Mouse (Mus musculus): ENCODE results near the gene Trpv2. TPM values are rescaled to one million over a fixed set of nuclear protein-coding genes. Genes with fewer than 3 reads are reported as not detected.
A peak's percentile ranks its signal among the peaks of the same experiment; 100 is the strongest.

The Trpv2 gene
- polyA plus RNA-seq, 1 experiment from 2014 or later, result 32.9 TPM

DNA sequence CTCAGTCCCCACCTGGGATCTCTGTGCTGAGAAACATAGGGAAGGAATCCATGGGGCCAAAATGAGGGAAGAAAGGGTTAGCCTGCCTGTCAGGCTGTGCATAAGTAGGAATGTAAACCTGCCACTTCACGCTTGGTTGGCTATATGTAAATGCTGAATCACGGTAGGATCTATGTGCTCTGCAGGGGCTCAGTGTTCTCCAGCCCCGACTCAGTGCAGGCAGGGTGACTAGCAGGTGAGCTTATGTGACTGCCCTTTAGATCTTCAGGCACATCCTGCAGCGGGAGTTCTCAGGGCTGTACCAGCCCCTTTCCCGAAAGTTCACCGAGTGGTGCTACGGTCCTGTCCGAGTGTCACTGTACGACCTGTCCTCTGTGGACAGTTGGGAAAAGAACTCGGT is 15.1 kb downstream of the Trpv2 start:
- Histone ChIP-seq H3K27ac (replicated peaks) (no peak overlapping the region), H3K4me3 (replicated peaks) (no peak overlapping the region), H3K4me2 (no peak overlapping the region), H3K9ac (replicated peaks) (no peak overlapping the region), H3K36me3 (peaks cover 24% of the 10 kb centered on the region), H3K27me3 (replicated peaks) (no peaks in the 10 kb centered on the region), H3K9me3 (replicated peaks) (no peaks in the 10 kb centered on the region), H3K4me1 (no peaks in the 10 kb centered on the region)
- no peak for ATAC-seq (ENCODE audit: low FRiP score)
- 85% methylated on average over 10 of the region's 10 CpGs for WGBS

DNA sequence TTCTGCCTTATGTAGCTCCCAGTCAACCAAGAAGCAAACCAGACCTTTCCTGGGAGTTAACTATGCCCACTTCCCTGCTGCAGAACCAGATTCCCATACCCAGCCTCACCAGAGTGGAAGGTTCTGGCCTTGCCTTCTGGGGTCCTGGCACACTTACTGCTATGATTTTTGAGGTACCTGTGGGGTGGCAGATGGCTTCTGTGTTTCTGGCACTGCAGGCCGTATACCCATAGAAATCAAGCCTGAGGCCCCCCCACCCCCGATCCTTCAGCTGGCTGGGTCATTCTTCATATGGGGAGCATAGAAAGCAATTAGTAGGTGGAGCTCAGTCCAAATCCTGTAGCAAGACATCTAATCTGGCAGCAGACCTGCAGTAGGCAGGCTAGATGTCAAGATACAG is 16.7 kb downstream of the Trpv2 start:
- no peaks in the 10 kb centered on the region for H3K27me3 ChIP-seq (replicated peaks)
- H3K27ac ChIP-seq (replicated peaks), result no peak overlapping the region
- H3K4me1 ChIP-seq, result no peaks in the 10 kb centered on the region
- no peak overlapping the region for H3K4me2 ChIP-seq
- H3K4me3 ChIP-seq (replicated peaks), result no peak overlapping the region
- H3K9ac ChIP-seq (replicated peaks), result no peak overlapping the region
- H3K9me3 ChIP-seq (replicated peaks), result no peaks in the 10 kb centered on the region
- ATAC-seq (ENCODE audit: low FRiP score), result no peak
- 88% methylated on average over 2 of the region's 2 CpGs for WGBS
- H3K36me3 ChIP-seq, result peaks cover 28% of the 10 kb centered on the region

DNA sequence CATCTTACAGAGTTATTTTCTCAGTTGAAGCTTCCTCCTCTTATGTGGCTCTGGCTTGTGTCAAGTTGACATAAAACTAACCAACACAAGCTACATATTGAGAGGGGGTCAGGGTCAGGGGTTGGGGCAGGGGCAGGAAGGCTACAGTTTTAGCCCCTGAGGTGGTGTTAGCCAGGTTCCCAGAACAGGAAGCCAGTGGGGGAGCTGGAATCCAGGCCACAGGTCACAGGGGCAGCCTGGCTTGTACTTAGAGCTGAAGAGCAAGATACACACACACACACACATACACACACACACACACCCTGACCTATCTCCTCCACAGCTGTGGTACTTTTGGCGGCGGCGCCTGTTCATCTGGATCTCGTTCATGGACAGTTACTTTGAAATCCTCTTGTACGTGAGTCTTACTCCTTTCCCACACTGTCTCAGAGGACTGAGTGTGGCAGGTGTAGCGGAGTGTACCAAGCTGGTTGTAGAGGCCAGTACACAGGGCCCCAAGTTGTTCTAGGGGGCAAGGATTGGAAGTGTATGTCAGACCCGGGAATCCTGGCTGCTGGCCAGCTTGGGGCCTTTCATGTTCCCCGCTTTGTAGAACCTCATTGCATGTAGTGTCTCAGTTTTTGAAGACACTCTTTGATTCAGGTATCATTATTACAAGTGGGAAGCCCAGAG is 17.8 kb downstream of the Trpv2 start:
- no peaks in the 10 kb centered on the region for H3K9me3 ChIP-seq (replicated peaks)
- no peak overlapping the region for H3K27ac ChIP-seq (replicated peaks)
- 87% methylated on average over 8 of the region's 8 CpGs for WGBS
- ATAC-seq (ENCODE audit: low FRiP score), result no peak
- H3K36me3 ChIP-seq, result peaks cover 25% of the 10 kb centered on the region
- H3K27me3 ChIP-seq (replicated peaks), result no peaks in the 10 kb centered on the region
- H3K4me2 ChIP-seq, result no peak overlapping the region
- H3K4me1 ChIP-seq, result no peaks in the 10 kb centered on the region
- H3K9ac ChIP-seq (replicated peaks), result no peak overlapping the region
- H3K4me3 ChIP-seq (replicated peaks), result no peak overlapping the region

DNA sequence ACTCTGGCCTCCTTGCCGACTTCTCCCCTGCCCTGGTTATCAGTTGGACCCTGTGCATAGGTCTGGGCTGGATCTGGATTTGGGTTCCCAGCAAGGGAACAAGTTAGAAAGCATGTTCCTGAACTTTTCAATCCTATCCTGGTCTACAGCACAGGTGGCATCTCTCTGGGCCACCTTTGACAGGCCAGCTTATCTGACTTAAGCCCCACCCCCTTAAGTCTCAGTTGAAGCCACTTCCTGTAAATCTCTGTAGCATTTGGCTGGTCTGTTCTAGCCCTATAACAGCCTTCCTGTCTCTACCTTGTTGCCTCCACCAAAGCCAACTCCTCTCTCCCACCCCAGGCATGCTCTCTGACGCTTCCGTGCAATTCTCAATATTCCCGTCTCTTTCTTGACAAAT is 24.3 kb downstream of the Trpv2 start:
- H3K36me3 ChIP-seq, result peaks cover 9% of the 10 kb centered on the region
- H3K4me2 ChIP-seq, result no peak overlapping the region
- H3K27ac ChIP-seq (replicated peaks), result no peak overlapping the region
- no peaks in the 10 kb centered on the region for H3K27me3 ChIP-seq (replicated peaks)
- WGBS, result 87% methylated on average over 4 of the region's 4 CpGs
- peaks cover 6% of the 10 kb centered on the region for H3K4me1 ChIP-seq
- no peak for ATAC-seq (ENCODE audit: low FRiP score)
- no peak overlapping the region for H3K9ac ChIP-seq (replicated peaks)
- H3K9me3 ChIP-seq (replicated peaks), result no peaks in the 10 kb centered on the region
- H3K4me3 ChIP-seq (replicated peaks), result no peak overlapping the region

DNA sequence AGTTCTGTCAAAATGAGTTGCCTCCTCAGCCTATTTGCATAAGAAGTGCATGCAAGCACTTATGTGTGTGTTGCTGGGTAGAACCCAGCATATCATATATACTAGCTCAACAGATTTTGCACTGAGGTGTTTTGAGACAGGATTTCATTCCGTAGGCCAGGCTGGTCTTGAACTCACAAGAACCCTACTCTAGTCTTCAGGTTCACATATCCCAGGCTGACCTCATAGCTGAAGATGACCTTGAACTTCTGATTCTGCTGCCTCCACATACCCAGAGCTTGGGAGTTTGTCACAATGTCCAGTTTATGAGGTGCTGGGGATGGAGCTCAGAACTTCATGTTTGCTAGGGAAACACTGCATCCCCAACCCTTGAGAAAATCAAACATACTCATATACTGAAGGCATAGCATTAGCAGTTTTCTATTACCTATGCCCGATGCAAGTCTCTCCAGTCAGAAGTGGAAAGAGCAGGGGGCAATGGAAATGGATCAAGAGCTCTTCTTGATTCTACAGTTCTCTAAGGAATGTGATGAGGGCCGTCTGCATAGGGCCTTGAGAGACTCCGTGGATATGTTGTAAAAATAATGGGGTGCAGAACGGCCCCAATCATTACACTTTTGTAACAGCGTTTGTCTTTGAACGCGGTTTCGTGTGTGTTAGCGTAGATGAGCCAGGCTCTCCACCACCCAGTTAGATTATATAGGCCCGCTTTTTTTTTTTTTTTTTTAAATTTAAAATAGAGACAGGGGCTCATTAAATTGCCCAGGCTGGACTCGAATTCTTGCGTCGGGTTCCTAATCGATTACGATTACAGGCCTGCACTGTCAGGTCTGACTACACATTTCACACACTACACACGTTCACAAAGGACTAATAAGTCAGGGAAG is 27.7 kb downstream of the Trpv2 start:
- peak; percentile 19 for ATAC-seq (ENCODE audit: low FRiP score)
- WGBS, result 9% methylated on average over 17 of the region's 17 CpGs
- Histone ChIP-seq H3K36me3 (peaks cover 29% of the 10 kb centered on the region), H3K4me1 (peaks cover 39% of the 10 kb centered on the region), H3K27ac (replicated peaks) (peak overlapping the region; percentile 95), H3K4me2 (peak overlapping the region; percentile 67), H3K4me3 (replicated peaks) (peak overlapping the region; percentile 71), H3K9ac (replicated peaks) (peak overlapping the region; percentile 60), H3K9me3 (replicated peaks) (no peaks in the 10 kb centered on the region), H3K27me3 (replicated peaks) (no peaks in the 10 kb centered on the region)

DNA sequence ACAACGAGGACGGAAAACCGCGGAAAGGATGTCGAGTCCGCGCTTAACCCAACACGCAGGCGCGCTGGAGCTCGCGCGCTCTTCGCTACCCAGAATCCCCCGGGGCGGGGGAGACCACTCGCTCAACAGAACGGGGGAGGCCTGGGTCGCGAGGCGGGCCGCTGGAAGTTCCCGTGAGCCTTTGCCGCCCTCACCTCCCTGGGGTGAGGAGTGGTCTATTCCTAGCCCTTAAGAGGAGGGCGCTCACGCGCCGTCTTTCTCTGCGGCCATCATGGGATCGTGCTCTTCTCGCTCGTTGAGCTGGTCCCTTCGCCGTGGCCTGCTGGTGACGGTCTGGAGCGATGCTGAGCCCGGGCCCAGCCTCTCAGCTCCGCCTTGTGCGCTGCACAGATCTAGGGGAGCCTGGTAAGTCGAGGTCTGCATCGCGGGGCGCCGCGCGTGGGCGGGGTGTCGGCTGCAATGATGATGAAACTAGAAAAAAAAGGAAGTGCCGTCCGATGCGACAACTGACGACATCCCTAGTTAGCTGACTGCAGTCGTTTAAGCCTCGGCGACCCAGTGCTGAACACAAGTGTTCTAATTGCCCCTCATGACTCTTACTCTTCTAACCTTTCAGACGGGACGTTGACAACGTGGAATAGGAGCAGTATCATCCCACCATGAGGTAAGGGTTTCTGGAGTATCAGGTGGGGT is 28.5 kb downstream of the Trpv2 start:
- under 1% methylated on average over 58 of the region's 58 CpGs for WGBS
- H3K4me1 ChIP-seq, result peaks cover 45% of the 10 kb centered on the region
- no peaks in the 10 kb centered on the region for H3K27me3 ChIP-seq (replicated peaks)
- no peaks in the 10 kb centered on the region for H3K9me3 ChIP-seq (replicated peaks)
- H3K9ac ChIP-seq (replicated peaks), result peak overlapping the region; percentile 98
- peak overlapping the region; percentile 67 for H3K4me2 ChIP-seq
- peak overlapping the region; percentile 71 for H3K4me3 ChIP-seq (replicated peaks)
- H3K27ac ChIP-seq (replicated peaks), result peak overlapping the region; percentile 95
- peak; percentile 95 for ATAC-seq (ENCODE audit: low FRiP score)
- peaks cover 37% of the 10 kb centered on the region for H3K36me3 ChIP-seq

DNA sequence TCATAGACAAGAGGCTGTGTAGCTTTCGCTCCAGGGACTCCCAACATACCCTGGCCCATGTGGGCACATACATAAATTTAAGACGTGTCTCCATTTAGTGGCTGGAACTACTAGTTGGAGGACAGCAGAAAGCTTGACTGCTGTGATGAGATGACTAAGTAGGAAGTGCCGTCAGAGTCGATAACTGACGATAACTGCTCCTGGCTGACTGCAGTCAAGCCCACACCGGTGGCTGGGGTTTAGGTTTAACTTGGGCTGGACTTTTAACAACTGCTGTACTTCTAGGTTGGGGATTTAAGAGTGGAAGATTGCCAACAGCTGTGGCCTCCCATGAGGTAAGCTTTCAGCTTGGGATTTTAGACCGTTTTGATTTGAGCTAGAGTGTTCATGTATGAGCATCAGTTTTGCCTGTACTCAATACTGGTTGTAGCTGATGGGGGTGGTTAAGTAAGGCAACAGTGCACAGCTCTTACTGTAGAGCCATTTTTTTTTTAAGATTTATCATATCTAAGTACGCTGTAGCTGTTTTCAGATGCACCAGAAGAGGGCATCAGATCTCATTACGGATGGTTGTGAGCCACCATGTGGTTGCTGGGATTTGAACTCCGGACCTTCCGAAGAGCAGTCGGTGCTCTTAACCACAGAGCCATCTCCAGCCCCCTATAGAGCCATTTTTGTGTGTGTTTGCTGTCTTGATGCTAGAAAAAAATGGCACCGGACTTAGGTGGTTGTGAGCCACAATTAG is 29.2 kb downstream of the Trpv2 start:
- Histone ChIP-seq H3K4me1 (peaks cover 48% of the 10 kb centered on the region), H3K27me3 (replicated peaks) (no peaks in the 10 kb centered on the region), H3K9me3 (replicated peaks) (no peaks in the 10 kb centered on the region), H3K36me3 (peaks cover 43% of the 10 kb centered on the region), H3K27ac (replicated peaks) (peak overlapping the region; percentile 95), H3K4me3 (replicated peaks) (peak overlapping the region; percentile 71), H3K4me2 (peak overlapping the region; percentile 67), H3K9ac (replicated peaks) (peak overlapping the region; percentile 98)
- under 1% methylated on average over 13 of the region's 13 CpGs for WGBS
- ATAC-seq (ENCODE audit: low FRiP score), result no peak

DNA sequence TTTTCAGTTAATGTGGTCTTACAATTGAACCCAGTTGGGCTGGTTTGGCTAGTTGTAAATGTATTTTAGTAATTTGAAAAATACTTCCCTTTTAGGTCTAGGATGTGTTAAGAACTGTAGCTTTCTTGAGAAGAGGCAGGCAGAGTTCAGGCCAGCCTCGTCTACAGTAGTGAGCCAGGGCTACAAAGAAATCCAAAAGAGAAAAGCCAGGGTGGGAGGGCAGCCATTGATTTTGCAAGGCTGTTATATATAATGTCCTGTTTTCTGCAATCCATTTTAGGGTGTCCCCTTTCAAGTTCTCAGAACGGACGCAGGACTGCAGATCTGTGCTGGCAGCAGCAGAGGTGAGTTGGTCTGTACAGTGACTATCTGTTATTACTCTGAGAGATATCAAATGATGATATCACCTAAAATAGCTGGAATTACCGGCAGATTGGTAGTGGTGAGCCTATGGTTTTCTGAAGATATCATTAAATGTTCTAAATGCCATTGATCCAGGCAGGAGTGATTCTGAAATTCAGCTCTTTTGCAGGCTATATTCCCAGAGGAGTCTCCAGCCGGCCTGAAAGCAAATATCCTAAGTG is 29.9 kb downstream of the Trpv2 start:
- H3K36me3 ChIP-seq, result peaks cover 49% of the 10 kb centered on the region
- no peak for ATAC-seq (ENCODE audit: low FRiP score)
- no peaks in the 10 kb centered on the region for H3K9me3 ChIP-seq (replicated peaks)
- H3K27me3 ChIP-seq (replicated peaks), result no peaks in the 10 kb centered on the region
- WGBS, result 13% methylated on average over 5 of the region's 5 CpGs
- peaks cover 48% of the 10 kb centered on the region for H3K4me1 ChIP-seq
- peak overlapping the region; percentile 67 for H3K4me2 ChIP-seq
- peak overlapping the region; percentile 55 for H3K9ac ChIP-seq (replicated peaks)
- H3K4me3 ChIP-seq (replicated peaks), result peak overlapping the region; percentile 71
- peak overlapping the region; percentile 95; the same call in 1 of the 2 replicates for H3K27ac ChIP-seq (replicated peaks)

DNA sequence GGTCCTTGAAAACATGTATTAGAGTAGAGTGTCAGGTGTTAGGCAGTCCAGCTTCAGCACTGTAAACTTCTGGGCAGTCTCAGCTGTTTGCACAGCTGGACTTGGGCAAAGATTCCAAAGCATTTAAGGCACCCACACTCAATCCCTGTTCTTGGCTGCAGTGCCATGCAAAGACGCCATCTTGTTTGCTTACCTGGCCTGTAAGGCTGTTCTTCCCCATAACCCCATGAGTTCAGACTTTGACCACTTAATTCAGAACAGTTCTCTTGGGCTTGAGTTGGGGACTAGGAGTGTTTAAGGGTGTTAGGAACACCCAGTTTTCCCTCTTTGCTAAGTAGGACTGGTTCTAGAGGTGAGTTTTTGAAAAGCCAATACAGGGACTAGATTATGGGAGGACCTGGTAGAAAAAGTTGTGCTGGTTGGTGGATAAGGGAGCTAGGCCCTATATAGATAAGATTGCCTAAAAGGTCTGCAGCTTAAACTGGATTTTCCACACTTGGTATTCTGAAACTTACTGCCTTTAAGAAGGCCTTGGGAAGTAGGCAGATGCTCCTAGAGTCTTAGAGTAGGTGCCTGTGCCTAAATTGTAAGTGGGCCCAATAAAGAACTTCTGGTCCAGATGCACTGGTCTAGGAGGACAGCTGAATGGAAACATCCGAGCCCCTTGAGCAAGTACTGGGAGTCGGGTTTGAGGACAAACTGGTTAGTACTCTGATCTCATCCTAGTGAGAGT is 30.8 kb downstream of the Trpv2 start:
- Histone ChIP-seq H3K4me1 (peaks cover 48% of the 10 kb centered on the region), H3K27me3 (replicated peaks) (no peaks in the 10 kb centered on the region), H3K9me3 (replicated peaks) (no peaks in the 10 kb centered on the region), H3K9ac (replicated peaks) (peak overlapping the region; percentile 55), H3K36me3 (peaks cover 54% of the 10 kb centered on the region), H3K27ac (replicated peaks) (no peak overlapping the region; the same call in 1 of the 2 replicates), H3K4me3 (replicated peaks) (peak overlapping the region; percentile 71; the same call in 1 of the 2 replicates), H3K4me2 (peak overlapping the region; percentile 67)
- 19% methylated on average over 3 of the region's 3 CpGs for WGBS
- no peak for ATAC-seq (ENCODE audit: low FRiP score)

DNA sequence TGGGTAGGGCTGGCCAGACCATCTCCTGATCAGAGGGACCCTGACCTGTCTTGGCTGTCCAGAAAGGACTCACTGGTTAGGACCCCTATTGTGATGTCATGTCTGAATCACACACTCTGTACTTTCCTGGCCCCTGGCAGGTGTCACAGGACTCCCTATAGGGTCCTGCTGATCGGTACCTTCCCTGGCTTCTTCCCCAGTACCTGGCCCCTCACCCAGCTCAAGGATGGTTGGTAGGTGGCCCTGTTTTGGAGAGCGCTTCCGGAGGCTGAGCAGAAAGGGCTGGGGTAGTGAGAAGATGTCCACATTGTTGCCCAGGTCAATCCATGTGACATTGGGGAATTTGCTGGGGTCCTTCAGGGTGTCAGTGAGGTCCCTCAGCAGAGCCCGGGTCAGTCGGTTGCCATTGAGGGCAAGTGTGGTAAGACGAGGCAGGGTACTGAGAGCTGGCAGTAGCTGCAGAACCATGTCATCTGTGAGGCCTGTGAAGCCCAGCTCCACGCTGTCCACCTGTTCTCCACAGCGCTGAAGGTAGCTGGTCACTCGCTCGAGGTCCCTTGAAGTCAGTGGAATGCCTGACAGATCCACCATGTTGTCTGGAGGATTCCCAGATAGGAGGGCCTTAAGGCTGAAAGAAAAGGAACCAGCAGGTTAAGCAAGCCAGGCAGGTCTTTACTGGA is 31.5 kb downstream of the Trpv2 start:
- 44% methylated on average over 10 of the region's 10 CpGs for WGBS
- H3K4me1 ChIP-seq, result peaks cover 48% of the 10 kb centered on the region
- peaks cover 59% of the 10 kb centered on the region for H3K36me3 ChIP-seq
- no peaks in the 10 kb centered on the region for H3K27me3 ChIP-seq (replicated peaks)
- no peaks in the 10 kb centered on the region for H3K9me3 ChIP-seq (replicated peaks)
- H3K4me3 ChIP-seq (replicated peaks), result 0 out of 2 replicates have a peak overlapping the region, but pooled peaks have one; percentile 0
- peak overlapping the region; percentile 55 for H3K9ac ChIP-seq (replicated peaks)
- H3K4me2 ChIP-seq, result peak overlapping the region; percentile 67
- no peak for ATAC-seq (ENCODE audit: low FRiP score)
- peak overlapping the region; percentile 11; the same call in 1 of the 2 replicates for H3K27ac ChIP-seq (replicated peaks)

Data from neural tube, embryonic 15.5 days (tissue).